Mouse (Mus musculus): ENCODE data around the gene Ube2u. TPM values are rescaled to one million over a fixed set of nuclear protein-coding genes. Genes with fewer than 3 reads are reported as not detected.

Ube2u gene
- total RNA-seq, 2 experiments from 2014 or later = not detected

DNA sequence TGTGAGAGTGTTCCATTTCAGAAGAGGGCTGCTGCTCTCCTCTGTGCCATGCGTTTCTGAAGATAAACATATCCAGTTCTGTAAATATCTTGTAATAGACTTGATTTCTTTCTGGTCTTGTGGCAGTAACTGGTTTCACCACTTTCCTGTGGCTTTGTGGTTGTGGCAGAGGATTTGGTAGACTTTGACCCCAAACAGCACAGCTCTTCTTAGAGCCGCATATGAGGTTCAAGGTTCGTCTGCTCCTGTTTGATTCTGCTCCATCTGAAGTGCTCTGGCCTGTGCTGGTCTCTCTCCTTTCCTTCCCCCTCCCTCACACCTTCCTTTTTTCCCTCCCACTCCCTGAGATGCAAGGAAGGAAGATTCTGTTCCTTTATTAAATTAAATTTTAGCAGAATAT lies 60.8 kb downstream of the Ube2u start:
- no peak for DNase-seq (ENCODE audit: low spot score in 2 of 2)

GRCm38 (mm10) chr4:100547905-100548304 lies 69.3 kb downstream of the Ube2u start:
- DNase-seq (ENCODE audit: low spot score in 2 of 2) = no peak

- DNase-seq (ENCODE audit: low spot score in 2 of 2) = no peak
These were observed 74.6 kb downstream of the Ube2u start for GRCm38 (mm10) chr4:100553296-100553695.

DNA sequence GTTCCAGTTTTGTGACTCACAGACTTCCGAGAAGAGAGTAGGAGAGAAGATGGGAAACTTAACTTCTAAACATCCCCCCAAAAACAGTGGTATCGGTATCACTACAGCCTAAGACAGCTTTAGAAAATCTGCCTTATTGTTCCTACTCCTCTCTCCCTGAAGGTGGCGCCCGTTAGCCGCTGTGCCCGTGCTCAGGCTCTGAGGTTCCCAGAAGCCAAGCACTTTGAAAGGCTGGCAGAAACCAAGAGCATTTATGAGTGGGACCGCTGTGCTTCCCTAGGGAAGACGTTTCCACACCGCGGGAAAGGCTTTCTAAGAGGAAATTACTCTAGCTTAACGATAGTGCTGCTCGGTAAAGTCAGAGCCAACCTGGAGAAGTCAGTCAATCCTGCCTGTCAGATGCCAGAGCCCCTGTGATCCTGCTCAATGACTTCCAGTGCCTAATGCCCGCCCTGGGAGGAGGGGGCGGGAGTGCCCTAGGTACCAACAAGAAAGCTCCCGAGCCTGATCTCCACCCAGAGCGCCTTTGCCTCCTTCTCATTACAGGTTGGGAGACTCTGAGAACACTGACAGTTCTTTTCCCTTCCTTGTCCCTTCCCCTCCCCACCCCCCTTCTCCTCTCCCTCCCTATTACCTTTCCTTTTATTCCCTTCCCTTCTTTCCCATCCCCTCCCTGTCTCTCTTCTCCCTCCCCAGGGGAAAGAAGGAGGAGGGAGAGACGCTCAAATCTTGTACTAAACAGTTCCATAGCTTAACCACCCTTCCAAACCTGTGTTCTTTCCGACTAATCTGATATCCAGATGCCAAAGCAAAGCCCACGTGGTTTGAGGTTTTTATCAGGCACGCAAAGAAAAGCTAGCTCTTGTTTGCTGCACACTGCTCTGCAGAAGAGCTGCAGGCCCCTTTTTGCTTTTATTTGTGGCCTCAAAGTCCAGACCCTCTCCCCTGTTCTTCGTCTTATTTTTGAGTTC lies 109.9 kb downstream of the Ube2u start:
- peak; percentile 86 to 91 for DNase-seq (ENCODE audit: low spot score in 2 of 2)

DNA sequence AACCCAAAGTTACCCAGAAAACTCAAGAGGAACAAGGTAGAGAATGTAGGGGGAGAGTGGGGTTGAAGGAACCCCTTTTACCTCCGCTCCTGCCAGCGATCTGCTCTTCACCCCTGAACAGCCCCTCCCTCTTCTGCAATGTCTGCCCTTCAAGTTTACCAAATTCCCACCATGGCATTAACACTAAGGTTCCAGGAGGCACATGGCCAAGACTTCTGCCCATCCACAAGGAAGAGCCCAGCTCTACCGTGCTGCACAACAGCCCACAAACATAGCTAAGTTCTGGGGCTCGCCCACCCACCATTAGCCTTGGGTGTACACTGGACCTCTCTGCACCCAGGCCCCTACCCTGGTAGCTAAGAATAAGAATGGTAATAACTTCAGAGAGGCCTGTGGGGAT lies 117.1 kb downstream of the Ube2u start:
- no peak for DNase-seq (ENCODE audit: low spot score in 2 of 2)

DNA sequence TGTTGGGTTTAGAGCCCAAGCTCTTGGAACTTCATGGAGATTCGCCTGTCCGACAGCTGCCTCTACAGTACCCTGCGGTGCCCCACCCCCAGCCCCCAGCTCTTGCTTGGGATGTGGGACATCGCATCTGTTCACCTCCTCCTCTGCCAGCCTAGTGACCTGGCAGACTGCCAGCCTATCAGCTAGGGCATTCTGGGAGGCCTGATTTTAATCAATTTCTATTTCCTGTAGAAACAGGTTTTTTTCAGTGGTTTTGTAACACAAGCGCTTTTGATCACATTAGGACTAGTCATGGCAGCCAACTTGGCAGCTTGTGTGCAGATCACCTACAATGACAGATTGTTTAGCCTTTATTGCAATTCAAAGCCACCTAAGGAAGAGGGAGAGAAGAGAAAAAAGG lies 118.0 kb downstream of the Ube2u start:
- DNase-seq (ENCODE audit: low spot score in 2 of 2) = peak; percentile 51 to 61

DNA sequence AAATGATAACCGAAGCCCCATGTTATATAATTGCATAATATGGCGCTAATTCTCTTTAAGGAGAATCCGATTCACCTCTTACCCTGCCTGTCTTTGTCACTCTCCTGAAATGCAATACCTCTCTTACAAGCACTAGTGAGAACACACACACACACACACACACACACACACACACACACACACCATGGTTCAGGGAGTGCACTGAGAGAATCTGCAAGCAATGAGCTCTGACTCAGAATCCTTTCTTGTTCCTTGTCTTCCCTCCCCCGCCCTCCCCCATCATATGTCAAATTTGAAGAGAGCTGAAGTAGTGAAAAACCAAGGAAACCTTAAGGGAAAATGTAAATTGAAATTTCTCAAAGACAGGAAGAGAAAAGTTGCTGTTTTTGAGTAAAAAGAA lies 118.4 kb downstream of the Ube2u start:
- DNase-seq (ENCODE audit: low spot score in 2 of 2) = no peak
